Mouse (Mus musculus) right cerebral cortex, postnatal 4 days (tissue): ENCODE data around the gene Gng12.

Experiments used
- DNase-seq: peaks from one replicate; pipeline ENCODE4 v3.0.0-alpha.2; 2022

Gng12 gene

DNA sequence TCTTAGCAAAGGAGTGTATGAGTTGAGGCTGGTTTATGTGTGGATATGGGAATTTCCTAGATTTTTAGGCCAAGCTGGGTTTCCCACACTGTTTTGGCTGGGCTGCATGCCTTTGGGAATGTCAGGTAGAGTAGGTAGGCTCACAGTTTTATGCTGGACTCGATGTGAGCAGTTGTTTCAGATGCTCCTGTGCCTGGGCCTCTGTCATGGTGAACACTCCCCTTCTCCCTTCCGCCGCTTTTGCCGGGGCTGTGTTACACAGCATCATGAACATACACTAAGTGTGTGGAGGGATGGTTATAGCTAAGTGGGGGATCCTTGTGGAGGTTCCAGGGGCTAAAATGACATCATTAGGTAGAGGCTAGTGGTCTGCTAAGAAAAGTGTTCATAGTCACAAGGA is 24.6 kb downstream of the Gng12 start:
- no peak for DNase-seq

- no peak for DNase-seq
These were observed 25.6 kb downstream of the Gng12 start for GRCm38 (mm10) chr6:66921755-66922154.

DNA sequence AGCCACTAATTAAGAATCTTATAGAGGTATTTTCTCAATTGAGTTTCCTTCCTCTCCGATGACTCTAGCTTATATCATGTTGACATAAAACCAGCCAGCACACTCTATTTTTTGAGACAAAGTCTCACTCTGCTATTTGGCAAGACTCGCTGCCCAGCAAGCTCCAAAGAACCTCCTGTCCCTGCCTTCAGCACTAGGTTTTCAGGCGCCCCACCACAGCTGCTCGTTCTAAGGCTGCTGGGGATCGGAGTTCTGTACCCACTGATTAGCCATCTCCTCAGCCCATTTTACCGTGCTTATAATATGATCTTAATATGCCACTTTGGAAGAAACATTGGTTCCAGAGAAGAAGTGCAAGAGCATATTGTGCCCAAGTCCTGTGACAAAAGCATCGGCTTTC is 26.3 kb downstream of the Gng12 start:
- no peak for DNase-seq

DNA sequence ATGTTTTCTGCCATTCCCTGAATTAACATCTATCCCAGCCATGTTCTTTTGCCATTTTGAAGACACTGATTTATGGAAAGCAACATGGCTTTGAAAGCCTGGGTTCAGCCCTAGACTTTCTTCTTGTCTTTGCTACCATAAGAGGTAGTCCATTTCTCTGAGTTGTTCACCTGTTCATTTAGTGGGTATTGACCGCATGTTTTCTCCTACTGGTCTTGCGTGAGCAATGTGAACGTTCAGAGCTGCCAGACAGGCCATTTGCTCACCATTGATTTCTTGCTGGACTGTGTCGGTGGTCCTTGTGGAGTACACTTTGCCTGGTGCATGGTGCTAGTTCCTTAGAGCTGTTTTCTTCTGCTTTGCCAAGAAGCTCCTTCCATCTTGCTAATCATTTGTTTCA is 27.7 kb downstream of the Gng12 start:
- no peak for DNase-seq

DNA sequence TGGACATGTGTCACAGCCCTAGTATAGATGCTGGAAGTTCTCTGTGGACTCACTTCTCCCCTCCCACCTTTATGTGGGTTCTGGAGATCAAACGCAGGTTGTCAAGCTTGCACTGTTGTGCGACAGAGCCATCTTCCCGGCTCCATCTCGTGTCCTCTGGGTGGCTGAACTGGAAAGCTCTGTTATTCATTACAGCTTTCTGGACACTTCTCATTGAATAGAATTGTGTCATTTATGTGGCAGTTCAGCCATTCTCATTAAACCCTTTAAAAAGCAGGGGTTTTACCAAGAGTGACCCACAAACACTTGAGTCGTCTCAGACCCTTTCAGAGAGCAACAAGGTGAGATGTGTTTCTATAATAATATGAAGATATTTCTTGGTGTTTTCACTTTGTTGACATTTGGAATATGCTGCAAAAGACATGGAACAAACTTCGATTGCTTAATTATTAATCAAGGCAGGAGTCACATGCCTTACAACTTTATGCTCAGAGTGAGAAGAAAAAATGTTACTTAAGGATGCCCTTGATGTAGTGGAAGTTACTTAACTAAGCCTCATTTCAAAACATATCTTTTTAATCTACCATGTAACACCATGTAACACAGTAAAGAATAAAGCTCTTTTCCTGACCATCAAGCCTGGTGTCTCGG is 28.2 kb downstream of the Gng12 start:
- DNase-seq, result no peak

GRCm38 (mm10) chr6:66926269-66926668 is 30.1 kb downstream of the Gng12 start:
- DNase-seq, result no peak

DNA sequence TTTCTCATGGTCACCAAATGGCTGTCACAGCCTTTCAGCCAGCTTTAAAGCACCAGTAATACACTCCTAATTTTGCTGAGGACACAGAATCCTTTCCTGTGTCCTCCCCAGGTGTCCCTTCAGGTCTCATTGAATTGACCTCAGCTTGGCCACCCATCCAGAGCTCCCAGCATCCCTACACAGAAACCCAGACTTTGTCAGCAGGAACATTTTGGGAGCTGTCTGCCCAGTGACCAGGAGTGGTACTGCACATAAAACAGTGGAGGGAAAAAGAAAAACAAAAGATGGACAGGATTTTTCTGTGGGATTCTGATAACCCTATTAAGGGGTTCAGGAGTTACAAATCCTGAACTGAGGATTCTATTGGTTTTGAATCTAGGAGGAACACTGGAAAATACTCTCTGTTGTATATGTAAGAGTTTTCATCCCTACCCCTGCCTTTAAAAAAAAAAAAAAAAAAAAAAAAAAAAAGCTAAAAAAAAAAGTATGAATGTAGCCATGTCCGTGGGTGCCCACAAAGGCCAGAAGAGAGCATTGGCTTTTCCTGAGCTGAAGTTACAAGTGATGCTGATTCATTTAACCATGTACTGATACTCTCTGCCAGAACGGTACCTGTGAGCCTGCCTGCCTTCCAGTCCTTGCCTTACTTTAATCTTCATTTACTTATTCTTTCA is 32.9 kb downstream of the Gng12 start:
- no peak for DNase-seq

- DNase-seq, result no peak
These were observed 33.5 kb downstream of the Gng12 start for GRCm38 (mm10) chr6:66929694-66930093.

DNA sequence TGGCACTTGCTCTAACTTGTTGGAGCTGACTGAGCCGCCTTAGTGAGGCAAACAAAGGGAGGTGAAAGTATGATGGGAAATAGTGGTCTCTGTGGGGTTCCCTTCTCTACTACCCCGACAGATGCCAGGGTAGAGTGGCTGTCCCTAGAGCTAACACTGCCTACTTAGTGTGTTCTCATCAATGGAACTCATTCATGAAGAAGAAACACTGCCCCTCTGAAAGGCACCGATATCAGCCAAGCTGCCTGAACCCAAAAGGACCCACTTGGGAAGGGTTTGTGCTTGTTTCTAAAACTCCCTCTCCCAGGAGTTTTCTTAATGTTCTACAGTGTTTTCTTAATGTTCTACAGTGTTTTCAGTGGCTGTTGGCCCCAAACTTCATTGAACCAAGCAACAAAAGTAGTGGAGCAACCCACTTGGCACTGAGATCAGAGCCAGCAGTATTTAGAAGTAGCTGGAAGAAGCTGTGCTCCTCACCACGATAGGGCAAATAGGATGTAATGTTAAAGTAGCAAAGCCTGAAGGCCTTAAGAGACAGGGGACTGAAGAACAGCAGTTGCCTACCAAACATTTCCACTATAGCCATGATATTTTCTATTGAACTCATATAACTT is 36.1 kb downstream of the Gng12 start:
- DNase-seq, result no peak

DNA sequence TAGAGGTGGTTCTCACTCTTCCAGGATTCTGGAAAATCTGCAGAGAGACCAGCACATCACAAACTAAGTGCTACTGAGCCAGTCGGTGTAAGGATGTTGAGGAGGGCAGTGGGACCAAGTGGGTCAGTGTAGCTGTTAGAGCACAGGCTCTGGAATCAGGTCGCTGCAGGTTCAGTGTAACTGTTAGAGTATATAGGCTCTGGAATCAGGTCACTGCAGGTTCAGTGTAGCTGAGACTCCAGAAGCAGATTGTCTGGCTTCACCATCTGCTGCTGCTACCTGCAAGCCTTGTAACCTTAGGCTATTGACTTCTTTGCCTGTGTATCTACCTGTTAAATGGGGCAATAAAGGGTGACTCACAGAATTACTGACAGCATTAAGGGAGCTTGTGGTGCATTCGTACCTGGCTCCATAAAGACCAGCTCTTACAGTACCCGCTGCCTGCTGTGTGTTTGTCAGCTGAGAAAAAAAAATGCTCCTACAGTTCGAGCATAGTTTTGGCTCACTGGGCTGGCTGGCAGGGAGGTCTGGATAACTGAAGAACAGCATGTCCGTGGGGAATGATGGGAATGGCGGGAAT is 44.5 kb downstream of the Gng12 start:
- DNase-seq, result no peak

DNA sequence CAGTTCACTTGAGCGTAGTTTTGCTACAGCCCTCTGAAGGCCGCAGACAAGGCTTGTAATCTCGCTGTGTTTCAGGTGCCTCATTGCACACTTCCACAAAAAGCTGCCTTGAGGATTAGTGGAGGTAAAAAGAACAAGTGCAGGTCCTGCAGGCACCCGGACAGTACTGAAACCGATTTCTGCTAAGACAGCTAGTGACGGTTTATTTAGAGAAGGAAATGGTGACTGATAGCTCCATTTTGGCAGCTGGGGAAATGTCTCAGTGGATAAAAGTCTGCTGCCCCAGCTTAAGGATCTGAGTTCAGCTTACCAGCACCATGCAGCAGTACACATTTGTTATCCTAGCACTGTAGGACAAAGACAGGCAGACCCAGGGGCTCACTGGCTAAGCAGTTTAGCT is 45.6 kb downstream of the Gng12 start:
- no peak for DNase-seq

DNA sequence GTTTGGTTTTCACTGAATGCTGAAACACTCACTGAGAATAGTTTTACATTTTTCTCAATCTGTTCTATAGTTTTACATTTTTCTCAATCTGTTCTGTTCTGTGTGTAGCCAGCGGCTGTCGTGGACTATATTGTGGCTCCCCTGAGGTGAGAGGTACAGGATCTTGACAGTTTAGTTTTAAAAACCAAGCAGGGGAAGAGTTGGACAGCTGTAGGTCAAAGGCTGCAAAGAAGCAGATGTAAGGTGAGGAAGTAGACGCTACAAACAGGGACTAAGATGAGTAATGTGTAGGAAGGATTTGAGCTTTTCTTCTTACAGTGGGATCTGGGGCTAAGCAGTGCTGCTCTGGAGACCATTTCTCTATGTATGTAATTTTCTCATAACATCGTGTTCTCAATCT is 46.6 kb downstream of the Gng12 start:
- no peak for DNase-seq

DNA sequence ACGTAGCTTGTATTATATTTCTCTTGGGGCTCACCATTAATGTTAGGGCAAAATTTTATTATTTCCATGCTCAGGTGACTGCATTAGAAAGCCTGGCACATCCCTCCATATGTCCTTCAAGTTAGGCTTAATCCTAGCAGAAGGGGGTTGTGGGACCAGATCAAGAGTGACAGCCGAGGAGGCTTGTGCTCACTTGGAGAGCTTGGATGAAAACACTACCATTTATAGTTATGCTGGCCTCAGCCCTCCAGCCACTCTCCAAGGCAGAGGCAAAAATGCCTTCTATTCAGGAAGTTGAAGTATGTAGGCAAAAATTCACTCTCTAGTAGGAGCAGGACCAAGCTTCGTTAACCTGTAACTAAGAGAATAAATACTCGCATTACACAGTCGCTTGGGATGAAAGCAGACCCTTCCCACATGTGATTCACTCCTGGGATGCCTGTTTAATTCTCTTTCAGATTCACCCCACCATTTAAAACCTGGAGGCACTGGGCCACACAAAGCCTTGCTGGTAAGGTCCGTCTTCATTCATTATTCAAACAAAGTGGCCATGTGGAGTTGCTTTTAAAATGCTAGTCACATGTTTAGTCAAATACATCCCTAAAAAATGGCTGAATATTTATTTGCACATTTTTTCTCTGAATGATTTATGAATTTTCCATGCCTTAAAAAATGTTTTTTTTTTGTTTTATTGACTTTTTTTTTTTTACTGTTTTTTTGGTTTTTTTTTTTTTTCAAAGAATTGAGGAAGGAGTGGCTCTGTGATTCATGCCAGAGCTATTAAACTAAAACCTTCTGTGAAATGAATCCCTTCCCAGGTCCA is 47.4 kb downstream of the Gng12 start:
- DNase-seq, result no peak

- no peak for DNase-seq
These were observed 48.2 kb downstream of the Gng12 start for GRCm38 (mm10) chr6:66944190-66945003.

DNA sequence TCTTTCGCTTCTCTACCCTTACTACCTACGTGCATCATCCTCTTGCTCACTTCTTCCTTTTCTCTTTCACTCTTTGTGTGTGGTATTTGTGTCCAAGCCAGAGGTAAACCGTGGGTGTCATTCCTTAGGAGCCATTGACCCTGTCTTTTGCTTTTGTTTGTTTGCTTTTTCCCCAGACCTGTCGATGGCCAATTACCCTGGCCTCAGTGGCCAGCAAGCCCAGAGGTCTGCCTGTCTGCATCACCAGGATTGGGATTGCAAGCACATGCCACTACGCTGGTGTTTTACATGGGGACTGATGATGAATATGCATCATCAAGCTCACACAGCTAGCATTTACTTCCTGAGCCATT is 48.8 kb downstream of the Gng12 start:
- DNase-seq, result no peak

- DNase-seq, result no peak
These were observed 51.9 kb downstream of the Gng12 start for GRCm38 (mm10) chr6:66948111-66948510.

- DNase-seq, result no peak
These were observed 52.7 kb downstream of the Gng12 start for GRCm38 (mm10) chr6:66948848-66949247.

DNA sequence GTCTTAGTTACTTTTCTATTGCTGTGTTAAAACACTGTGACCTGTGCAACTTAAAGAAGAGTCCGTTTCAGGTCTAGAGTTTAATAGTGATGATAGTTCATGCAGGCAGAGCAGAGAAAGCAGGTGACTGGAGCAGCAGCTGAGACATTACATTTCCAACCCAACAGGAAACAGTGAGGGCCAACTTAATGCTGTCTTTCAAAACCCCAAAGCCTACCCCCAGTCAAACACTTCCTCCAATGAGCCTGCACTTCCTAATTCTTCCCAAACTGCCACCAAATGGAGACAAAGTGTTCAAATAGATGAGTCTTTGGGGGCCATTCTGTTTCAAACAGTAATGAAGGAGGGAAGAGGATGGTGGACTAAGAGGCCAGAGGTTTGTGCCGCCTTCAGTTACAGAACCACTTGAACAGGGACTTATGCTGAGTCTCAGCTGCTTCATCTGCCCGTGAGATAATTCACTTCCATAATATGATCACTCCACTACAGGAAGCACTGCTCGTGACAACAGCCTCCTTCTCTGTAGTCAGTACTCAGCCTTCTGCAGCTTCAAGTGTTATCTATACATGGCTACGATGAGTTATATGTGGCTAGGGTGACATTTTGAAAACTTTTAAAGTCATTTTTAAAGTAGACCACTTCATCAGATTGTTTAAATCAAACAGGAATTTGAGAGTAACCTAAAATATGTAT is 55.7 kb downstream of the Gng12 start:
- DNase-seq, result no peak

DNA sequence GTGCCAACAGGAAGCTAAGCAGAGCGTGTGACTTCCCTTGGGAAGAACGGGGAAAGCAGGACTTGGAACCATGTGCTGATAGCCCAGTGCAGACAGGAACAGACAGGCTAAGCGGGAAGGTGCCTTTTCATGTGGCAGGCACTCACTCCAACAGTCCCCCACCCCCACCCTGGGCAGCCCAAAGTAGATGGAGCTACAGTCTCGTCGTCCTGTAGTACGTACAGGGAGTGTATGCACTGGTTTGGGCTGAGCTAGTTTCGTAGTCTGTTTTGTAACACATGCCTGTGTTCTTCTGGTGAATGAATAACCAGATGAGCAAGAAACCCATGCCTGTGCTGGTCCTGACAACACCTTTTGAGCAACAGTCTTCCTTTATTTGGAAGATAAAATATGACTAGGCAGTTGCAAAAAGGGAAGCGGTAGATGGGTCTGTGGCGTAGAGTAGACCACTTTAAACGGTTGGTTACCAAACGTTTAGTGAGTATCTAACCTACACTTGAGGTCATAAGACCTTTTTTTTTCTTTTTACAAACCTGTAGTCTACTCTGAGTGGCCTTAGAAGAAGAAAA is 57.8 kb downstream of the Gng12 start:
- no peak for DNase-seq

DNA sequence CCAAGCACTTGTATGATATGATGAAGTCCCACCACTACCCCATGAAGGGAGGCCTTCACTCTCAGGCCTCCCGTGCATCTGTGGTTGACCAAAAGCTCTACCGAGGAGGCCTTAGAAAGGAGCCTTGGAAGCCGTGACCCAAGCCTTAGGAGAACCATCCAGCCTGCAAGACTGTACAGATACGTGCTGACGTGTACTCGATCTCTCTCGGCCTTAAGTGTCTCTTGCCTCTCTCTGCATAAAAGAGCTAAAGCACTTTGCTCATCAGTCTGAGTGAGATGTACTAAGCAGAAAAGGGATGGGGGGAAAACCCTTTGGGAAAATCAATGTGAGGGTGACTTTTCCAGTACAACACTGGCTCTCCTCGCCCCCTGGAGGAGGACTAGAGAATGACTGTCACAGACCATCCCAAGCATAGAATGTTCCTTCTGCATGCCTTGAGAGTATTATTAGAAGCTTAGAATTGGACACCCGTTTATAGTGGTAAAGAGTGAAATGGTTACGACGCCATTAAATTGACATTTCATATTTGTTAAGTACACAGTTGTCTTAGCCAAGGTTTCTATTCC is 59.0 kb downstream of the Gng12 start:
- DNase-seq, result no peak
